Mouse (Mus musculus): ENCODE data around the gene Kctd6. TPM values are rescaled to one million over a fixed set of nuclear protein-coding genes. Genes with fewer than 3 reads are reported as not detected.

The Kctd6 gene
- total RNA-seq, 1 experiment from 2014 or later, result 12.3 TPM

DNA sequence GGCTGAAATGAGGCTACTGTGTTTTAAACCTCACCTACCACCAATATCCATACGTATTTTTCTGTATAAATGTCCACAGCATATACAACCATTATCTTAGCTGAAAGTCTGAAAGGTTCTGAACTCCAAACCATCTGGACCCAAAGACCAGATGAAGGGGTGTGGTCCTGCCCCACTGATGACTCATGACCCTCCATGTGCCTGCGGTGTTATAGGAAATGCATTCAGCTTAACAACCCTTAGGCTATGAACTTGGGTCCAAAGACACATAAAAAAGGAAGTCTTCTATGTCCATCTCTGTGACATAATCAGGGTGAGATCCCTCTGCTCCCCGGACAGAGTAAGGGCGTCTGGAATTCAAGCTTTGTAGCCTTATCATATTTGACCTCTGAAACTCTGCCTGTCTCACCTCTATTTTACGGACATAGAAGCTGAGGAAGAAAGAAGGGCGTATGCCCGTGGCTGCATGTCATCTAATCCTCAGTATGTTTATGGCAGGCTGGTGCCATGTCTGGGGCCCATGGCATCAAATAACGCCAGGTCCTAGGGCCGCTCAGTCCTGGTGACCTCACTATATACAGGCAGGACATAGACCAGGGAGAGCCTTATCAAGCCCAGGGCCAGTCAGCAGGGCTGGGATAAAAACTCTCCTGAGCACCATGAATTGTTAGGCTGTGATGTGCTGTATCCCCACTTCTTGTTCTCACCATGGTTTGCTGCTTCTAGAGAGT lies 36.4 kb downstream of the Kctd6 start:
- no peak for DNase-seq

DNA sequence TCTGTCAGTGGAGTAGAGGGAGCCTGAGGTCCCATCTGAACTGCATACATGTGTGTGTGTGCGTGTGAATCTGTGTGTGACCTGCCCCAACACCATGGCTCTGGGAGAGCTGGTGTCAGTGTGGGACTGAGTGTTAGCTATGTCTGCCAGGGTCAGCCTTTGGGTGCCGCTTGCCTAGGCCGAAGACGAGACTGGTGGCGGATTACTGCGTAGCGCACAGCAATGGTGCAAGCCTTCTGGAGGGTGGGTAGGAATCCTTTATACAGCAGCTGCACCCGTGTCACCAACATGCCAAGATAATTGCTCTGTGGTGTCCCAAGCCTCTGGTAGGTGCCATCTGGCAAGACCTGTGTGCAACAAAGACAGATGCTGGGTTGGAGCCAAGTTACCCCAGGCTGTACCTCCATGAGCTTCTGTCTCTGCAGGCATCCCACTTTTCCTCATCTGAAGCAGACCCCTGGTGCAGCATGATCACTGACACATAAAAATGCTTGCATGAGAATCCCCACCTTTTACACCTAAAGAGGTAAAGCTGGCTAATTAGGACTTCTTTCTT lies 37.5 kb downstream of the Kctd6 start:
- DNase-seq, result no peak

DNA sequence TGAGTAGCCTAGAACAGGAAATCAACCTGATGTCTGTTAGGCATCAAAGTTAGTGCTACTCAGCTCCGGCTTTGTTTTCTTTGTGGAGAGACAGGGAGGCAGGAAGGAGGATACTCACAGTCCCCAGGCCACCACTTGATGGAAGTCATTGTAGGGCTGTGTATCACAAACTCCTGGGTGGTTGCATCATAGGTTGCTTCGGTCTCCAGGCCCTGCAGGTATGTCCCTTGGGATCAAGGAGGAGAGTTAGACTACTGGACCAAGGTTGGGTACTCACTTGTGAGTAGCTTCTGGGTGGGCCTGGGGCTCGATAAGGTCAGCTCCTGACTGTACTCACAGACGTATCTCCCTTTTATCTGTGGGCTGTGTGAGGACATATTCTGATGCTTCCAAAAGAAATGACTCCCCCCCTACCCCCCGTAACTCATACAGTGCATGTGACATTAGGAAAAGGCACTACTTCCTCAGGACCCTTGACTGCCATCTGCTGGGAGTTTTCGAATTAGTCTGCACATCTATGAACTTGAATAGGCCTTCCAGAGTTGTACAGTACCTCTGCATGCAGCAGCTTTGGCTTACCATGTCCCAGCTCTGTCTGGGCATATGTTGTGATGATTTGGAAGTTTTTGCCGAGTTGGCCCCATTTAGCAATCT lies 41.3 kb downstream of the Kctd6 start:
- DNase-seq, result peak; percentile 75

DNA sequence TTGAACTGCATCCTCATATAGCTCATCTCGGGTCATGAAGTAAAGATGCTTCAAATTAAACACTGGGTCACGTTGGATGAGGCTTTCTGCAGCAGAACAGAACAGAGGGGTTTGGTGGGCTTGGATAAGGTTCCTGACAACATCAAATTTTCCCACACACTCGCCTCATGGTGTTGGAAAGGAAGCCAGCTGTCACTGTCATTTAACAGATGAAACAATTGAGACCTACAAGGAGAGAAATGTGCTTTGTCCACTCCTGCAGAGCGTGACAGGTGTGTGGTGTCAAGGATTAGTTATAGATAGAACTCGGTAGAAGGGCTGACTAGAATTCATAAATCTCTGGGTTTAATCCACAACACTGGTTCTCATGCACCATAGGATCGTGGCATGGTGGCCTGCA lies 42.1 kb downstream of the Kctd6 start:
- DNase-seq, result no peak

DNA sequence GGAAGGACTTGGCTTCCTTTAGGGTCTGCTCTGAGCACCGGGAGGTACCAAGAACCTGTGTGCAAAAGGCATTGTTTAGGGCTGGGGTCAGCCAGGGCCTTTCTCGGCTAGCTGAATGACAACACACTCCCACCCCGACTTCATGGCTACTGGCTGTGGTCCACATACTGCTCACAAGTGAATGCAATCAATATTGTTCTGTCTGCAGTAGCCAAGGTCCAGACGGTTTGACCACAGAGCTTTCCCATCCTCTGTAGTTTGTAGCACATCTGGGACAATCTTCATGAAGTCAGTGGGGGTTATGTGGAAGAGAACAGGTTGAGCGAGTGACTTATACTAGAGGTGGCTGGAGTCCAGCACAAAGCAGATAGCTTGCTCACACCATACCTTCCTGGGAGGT lies 42.9 kb downstream of the Kctd6 start:
- DNase-seq, result no peak

DNA sequence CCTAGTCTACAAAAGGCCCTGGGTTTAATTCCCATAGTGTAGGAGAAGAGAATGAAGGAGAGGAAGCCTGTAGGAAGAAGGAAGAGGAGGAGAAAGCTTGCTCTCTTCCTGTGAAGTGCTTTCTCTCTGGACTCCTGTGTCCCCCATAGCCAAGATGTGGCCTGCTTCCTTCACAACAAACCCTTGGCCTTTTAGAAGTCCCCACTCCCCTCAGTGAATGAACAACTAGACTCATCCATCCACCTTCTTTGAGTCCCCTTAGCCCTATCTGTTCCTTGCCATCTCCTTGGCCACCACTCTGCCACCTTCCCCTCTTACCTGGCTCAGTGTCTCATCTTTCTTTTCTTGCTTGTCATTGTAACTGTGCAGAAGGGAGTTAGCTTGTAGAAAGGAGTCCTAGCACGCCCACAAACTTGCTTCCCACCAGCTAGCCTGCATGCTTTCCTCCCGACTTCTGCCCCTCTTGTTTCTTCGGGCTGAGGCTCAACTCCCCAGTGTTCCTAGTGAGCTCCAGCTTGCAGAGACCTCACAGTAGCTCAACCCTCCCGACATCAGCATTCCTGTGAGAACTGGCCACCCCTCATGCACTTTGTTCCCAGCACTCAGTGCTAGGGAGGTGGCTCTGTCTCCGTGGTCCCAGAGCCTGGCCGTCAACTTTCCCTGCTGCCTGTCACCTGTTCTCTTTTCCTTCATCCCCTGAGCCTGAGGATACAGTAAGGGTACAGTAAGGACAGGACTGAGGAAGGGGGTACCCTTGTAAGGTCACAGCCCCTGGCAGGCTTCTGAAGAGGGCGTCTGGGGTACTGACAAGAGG lies 43.8 kb downstream of the Kctd6 start:
- DNase-seq, result no peak

DNA sequence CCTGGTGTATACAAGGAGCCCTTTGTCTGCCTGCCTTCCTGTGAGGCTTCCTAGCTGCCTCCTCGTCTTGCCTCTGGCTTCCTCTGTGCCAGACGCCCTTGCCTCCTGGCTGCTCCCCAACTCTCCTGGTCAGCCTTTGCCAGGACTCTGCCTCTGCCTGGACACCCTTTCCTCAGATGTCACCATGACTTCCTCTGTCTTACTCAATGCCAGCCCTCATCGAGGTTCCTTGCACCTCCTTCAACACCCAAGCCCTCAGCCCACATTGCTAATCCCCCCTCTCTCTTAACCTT lies 44.3 kb downstream of the Kctd6 start:
- peak; percentile 71 for DNase-seq

DNA sequence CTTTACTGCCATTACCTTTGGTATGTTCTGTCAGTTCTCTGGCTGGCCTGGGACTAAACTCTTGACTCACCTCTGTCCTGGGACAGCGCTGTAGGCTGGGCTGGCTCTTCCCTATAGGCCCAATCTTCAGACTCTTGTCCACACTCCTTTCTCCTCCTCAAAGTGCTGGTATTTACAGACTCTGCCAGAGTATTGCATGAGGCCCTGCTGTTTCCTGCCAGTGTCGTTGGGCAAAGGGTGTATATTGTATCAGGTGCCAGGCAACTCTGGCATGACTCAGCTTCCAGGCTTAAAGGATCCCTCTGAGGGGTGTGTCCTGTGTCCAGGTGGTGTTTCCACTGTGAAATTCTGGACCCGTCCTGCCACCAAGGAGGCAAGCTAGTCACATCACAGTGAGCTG lies 44.8 kb downstream of the Kctd6 start:
- peak; percentile 36 for DNase-seq

DNA sequence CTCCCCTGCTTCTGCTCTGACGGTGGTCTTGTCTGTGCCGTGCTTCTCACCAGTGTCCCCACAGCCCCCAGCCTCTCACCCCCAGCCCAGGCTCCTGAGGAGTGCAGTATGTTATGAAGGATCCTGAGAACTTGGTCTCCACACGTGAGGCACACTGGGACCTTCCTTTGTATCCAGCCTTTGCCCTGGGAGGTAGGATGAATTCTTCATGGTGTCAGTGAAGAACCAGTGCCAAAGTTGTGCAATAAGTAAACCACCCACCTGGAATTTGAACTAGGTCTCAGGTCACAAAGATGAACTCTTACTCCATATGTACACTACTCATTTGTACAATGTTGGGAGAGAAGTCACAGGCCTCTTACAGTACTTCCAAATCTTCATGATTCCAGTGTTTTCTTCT lies 45.2 kb downstream of the Kctd6 start, which contains the start of gene Acox2:
Gene Acox2, minus strand, starts transcription at position 188 of the 400 bp plus-strand sequence.
- no peak for DNase-seq

DNA sequence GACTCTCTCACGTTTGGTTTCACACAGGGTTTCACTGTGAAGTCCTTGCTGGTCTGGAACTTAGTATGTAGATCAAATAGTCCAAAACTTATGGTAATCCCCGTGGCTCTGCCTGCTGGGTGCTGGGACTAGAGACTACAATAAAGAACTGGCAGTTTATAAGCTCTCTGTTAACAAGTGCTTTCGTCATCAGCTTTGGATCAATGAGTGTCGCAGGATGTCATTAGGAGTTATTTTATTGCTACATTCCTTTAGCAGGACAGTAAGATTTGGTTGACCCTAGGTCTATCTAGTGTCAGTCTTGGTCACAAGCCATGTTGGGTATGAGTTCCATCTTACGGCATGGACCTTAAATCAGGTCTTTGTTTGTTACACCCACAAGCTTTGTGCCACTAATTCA lies 46.3 kb downstream of the Kctd6 start:
- no peak for DNase-seq

DNA sequence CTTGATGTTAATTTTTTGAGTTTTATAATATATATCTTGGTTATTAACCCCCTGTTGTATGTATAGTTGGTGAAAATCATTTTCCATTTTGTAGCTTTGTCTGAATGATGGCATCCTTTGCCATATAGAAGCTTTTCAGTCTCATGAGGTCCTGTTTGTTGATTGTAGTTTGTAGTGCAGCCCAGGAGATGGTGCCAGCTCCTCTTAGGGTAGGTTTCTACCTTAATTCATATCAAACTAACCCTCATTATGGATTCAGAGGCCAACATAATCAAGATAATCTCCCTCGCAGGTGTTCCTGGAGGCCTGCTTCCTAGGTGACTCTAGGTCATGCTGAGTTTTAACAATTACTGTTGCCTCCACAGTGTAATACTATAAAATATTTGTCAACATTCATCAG lies 48.3 kb downstream of the Kctd6 start:
- DNase-seq, result no peak

DNA sequence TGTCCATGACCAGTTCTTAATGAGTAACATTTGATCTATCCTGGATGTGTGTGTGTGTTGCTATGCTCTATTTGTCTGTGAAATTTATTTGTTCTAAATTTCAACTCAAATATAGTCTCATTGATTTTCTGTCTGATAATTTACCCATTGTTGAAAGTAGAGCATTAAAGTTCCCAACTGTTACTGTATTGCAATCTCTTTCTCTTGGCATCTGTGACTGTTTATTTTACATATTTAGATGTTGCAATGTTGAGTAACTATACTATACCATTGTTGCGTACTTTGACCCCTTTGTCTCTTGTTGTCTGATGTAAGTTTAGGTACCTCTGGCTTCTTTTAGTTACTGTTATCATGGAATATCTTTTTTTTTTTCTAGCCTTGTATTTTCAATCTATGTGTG lies 50.4 kb downstream of the Kctd6 start:
- no peak for DNase-seq

DNA sequence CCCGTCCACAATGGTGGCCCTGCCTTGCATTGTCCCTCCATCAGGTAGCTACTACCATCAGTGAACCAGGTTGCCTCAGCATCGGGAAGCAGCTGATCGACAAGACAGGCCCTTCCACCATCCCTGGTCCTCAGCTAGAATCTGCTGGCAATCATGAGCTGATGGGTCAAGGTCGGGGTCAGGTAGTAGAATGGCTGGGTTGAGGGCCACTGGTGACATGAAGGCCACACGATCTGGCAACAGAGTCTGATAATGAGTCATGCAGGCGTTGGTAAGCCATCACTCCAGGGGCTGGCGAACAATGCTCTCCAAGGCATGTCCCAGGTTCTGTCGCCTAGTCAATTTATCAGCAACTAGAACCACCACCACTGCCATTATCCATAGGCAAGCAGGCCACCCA lies 57.3 kb downstream of the Kctd6 start:
- DNase-seq, result peak; percentile 23

Other genes starting within 250 kb of the Kctd6 start
- 2.6 and 3.9 TPM in 2 replicates for gene Dnase1l3, start 219.6 kb upstream of the Kctd6 start, total RNA-seq (2021)
- gene Abhd6, start 211.2 kb upstream of the Kctd6 start, total RNA-seq (2021), result 41.8 and 45.9 TPM in 2 replicates
- gene Rpp14, start 133.8 kb upstream of the Kctd6 start, total RNA-seq (2021), result 35.8 and 37.1 TPM in 2 replicates
- gene Pxk, start 115.9 kb upstream of the Kctd6 start, total RNA-seq (2021), result 54.8 and 61.4 TPM in 2 replicates
- 450 and 471 TPM in 2 replicates for gene Pdhb, start 41.1 kb upstream of the Kctd6 start, total RNA-seq (2021)
- gene Acox2, start 45.2 kb downstream of the Kctd6 start, total RNA-seq (2021), result 2.2 and 30.4 TPM in 2 replicates
- gene Fam107a, start 103.9 kb downstream of the Kctd6 start, total RNA-seq (2021), result 5.0 and 8.7 TPM in 2 replicates
- 0.79 TPM in 1 of 2 replicates, not detected in the other for gene Oit1, start 164.6 kb downstream of the Kctd6 start, total RNA-seq (2021)